Mouse (Mus musculus) v-Abl transformed pro-B cells (cell line): Measurements from ENCODE around the gene Slc7a7.

Experiments used
- in situ Hi-C, 2 experiments: fragments of 400-800 bp; cut with MboI; formaldehyde crosslinking; loops; one replicate each; pipeline ENCODE4 v1.15.1; 2025; ENCODE audit not compliant: unreplicated experiment in 2 of 2

The Slc7a7 gene

GRCm38 (mm10) chr14:54433941-54434531 lies 16.5 kb upstream of the Slc7a7 start:
- in situ Hi-C loops, result loop anchor here in 1 of 2 experiments (25.0 kb wide), 1 partner anchor 372 kb away; no protein-coding TSS in a partner anchor

GRCm38 (mm10) chr14:54432837-54433830 lies 15.6 kb upstream of the Slc7a7 start:
- in situ Hi-C loops, result loop anchor here in 1 of 2 experiments (25.0 kb wide), 1 partner anchor 371 kb away; no protein-coding TSS in a partner anchor

GRCm38 (mm10) chr14:54432078-54432836 lies 14.7 kb upstream of the Slc7a7 start:
- in situ Hi-C loops, result loop anchor here in 1 of 2 experiments (25.0 kb wide), 1 partner anchor 370 kb away; no protein-coding TSS in a partner anchor

DNA sequence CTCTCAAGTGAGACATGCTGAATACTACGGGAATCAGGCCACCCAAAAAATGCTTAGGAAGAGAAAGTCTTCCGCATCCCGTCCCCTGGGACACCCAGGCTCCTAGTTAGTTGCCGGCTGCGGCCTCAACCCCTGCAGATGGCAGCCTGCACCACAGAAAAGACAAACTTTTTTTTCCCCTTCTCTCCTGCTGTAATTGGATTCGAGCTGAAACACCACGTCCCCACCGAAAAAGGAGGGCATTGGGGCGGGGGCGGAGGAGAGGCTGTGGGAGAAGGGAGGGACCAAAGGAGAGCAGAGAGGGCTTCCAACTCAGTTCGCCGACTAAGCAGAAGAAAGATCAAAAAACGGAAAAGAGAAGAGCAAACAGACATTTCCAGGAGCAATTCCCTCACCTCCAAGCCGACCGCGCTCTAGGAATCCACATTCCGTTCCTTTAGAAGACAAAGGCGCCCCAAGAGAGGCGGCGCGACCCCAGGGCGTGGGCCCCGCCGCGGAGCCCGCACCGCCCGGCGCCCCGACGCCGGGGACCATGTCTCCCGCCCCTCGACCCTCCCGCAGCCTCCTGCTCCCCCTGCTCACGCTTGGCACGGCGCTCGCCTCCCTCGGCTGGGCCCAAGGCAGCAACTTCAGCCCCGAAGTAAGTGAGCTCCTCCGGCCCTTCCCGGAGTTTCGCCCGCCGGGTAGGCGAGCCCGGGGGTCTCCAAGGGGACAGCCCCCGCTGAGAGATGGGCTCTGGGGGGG lies 13.9 kb upstream of the Slc7a7 start, which contains the start of gene Mmp14:
Gene Mmp14, plus strand, starts transcription at position 279 of the 744 bp plus-strand sequence.
- in situ Hi-C loops, result loop anchor here in 1 of 2 experiments (25.0 kb wide), 1 partner anchor 369 kb away; no protein-coding TSS in a partner anchor

GRCm38 (mm10) chr14:54430406-54431145 lies 13.0 kb upstream of the Slc7a7 start:
- in situ Hi-C loops, result loop anchor here in 1 of 2 experiments (25.0 kb wide), 1 partner anchor 368 kb away; no protein-coding TSS in a partner anchor

DNA sequence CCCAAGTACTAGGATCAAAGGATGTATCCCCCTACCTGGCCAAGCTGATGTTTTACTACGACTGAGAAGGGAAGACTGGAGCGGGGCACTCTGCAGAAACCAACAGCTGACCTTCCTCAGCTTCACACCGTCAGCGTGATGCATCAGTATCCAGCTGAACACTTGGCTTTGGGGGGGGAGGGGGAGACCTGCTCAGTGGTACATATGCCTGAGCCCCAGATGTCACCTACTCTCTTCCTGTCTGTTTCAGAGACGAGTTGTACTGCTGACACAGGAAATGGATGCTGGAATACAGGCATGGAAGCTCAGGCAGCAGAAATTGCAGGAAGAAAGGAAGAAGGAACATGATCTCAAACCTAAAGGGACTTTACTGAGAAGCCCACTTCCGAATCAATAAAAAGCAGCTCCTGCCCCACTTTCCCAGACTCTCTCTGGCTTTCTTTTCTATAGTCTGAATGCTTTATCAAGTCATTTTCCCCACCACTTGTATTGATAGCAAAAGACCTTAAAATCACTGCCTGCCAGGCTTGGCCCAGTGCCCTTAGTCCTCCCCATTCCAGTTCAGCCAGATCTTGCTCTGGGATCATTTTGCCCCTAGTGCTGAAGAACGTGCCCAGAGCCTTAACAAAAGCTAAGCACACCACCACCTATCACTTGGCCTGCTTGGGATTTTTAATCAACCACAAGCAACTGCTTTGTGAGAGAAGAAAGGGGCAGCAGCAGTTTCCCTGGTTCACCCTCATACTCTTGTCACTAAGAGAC lies 11.9 kb upstream of the Slc7a7 start:
- in situ Hi-C loops, result loop anchor here (10.0 to 25.0 kb wide), 3 partner anchors 215 to 367 kb away; partner anchors contain the start of genes Cdh24 (in 1 of the 2) and Gm17606 (in 1 of the 2)

DNA sequence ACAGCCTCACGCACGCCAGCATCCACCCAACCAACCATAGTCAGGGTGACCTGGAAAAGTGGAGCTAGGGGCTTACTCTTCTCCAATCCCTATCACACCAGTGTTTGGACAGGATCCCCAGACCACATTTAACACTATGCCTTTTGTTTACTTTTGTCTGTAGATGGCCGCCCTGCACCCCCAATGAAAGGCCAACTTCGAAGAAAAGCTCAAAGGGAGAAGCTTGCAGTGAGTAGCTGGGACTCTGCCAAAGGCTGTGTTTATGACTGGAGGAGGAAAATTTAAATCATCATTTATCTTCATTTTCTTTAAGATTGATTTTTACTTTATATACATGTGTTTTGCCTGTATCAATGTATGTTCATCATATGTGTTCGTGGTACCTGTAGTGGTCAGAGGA lies 10.8 kb upstream of the Slc7a7 start:
- in situ Hi-C loops, result loop anchor here (10.0 to 25.0 kb wide), 3 partner anchors 216 to 366 kb away; partner anchors contain the start of genes Cdh24 (in 1 of the 2) and Gm17606 (in 1 of the 2)

DNA sequence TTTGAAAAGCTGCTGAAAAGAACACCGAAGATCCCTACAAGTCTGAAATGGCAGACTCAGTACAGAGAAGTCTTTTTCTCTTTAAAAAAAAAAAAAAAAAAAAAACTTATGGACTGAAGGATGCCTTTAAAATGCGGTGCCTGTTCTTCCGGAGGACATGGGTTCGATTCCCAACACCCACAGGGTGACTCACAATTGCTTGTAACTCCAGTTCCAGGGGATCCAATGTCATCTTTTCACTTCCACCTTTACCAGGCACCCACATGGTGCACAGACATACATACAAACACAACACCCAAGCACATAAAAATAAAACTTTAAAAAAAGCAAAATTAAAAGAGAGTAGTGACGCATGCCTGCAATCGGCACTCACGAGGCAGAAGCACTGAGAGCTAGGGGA lies 10.1 kb upstream of the Slc7a7 start:
- in situ Hi-C loops, result loop anchor here (10.0 to 25.0 kb wide), 3 partner anchors 217 to 365 kb away; partner anchors contain the start of genes Cdh24 (in 1 of the 2) and Gm17606 (in 1 of the 2)

GRCm38 (mm10) chr14:54426689-54427398 lies 9.3 kb upstream of the Slc7a7 start, which contains the start of gene Mrpl52:
TSS of gene Mrpl52 (plus strand) at chr14:54426909.
- in situ Hi-C loops, result loop anchor here (10.0 to 25.0 kb wide), 3 partner anchors 218 to 365 kb away; partner anchors contain the start of genes Cdh24 (in 1 of the 2) and Gm17606 (in 1 of the 2)

- in situ Hi-C loops, result loop anchor here (10.0 to 25.0 kb wide), 3 partner anchors 219 to 364 kb away; partner anchors contain the start of genes Cdh24 (in 1 of the 2) and Gm17606 (in 1 of the 2)
These were observed 8.6 kb upstream of the Slc7a7 start for GRCm38 (mm10) chr14:54426003-54426688.

GRCm38 (mm10) chr14:54425540-54425939 lies 8.0 kb upstream of the Slc7a7 start:
- in situ Hi-C loops, result loop anchor here (10.0 to 25.0 kb wide), 3 partner anchors 219 to 363 kb away; partner anchors contain the start of genes Cdh24 (in 1 of the 2) and Gm17606 (in 1 of the 2)

GRCm38 (mm10) chr14:54424634-54425033 lies 7.1 kb upstream of the Slc7a7 start:
- in situ Hi-C loops, result loop anchor here (10.0 to 25.0 kb wide), 3 partner anchors 220 to 362 kb away; partner anchors contain the start of genes Cdh24 (in 1 of the 2) and Gm17606 (in 1 of the 2)

GRCm38 (mm10) chr14:54423406-54423805 lies 5.8 kb upstream of the Slc7a7 start:
- in situ Hi-C loops, result loop anchor here in 1 of 2 experiments (10.0 kb wide), 2 partner anchors 221 to 359 kb away; partner anchors contain the start of genes Cdh24 and Gm17606

GRCm38 (mm10) chr14:54421014-54421413 lies 3.4 kb upstream of the Slc7a7 start:
- in situ Hi-C loops, result loop anchor here in 1 of 2 experiments (10.0 kb wide), 2 partner anchors 224 to 356 kb away; partner anchors contain the start of genes Cdh24 and Gm17606

DNA sequence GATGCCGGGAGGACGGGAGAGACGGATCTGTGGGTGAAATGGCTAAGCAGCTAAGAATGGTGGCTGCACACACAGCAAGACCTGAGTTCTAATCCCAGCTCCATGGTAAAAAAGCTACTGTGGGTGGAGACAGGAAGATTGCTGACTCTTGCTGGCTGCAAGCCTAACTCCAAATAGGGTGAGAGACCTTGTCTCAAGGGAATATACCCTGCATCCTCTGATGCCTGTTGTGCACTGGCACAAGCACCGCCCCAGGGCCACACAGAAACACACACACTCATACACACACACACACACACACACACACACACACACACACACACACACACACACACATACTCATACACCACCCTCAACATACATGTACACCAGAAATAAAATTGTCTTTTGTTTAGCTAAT lies 750 bp downstream of the Slc7a7 start:
- in situ Hi-C loops, result loop anchor here in 1 of 2 experiments (5.0 to 10.0 kb wide), 2 partner anchors 50 to 182 kb away; no protein-coding TSS in a partner anchor
